Mouse (Mus musculus) layer of hippocampus, postnatal 14 days (tissue): ENCODE results near the gene Gm1553. TPM values are rescaled to one million over a fixed set of nuclear protein-coding genes. Genes with fewer than 3 reads are reported as not detected.

Experiments used
- DNase-seq, 2 experiments: peaks; one replicate each; pipeline ENCODE4 v3.0.0; 2021 to 2022; ENCODE audit warnings: low spot score in 2 of 2, mixed read lengths in 1 of 2
- long read RNA-seq, 2 experiments: library from polyadenylated mRNA; stranded (forward); transcript quantifications; one replicate each; pipeline ENCODE4 v2.0.0; 2021
- total RNA-seq, 2 experiments: library from RNA; stranded (reverse); gene quantifications; 2 replicates each; pipeline ENCODE4 v1.2.3; 2021

The Gm1553 gene
- total RNA-seq, result not detected
- long read RNA-seq, experiment 1, result 0 reads
- long read RNA-seq, experiment 2, result 0 reads

DNA sequence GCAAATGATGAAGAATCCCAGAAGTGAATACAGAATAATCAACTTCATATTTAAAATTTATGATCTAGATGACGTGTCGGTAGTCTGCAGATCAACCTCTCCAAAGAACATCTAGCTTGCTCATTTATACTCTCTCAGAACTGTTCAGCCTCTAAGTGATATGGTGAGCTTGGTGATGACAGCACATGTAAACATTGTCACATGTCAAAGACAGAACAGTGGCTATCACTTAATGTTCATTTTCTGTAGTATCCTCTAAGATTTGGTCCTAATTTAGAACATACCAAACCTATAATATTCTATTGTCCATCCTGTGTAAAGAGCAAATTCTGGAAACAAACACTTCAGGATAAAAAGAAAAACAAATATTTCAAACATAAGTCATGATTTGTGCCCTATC is at the start of gene Gm1553:
Gm1553 (minus strand) TSS at position 101 of the 400 bp plus-strand sequence.
- DNase-seq, result no peak

Other genes starting within 250 kb of the Gm1553 start
- under 1 TPM in 1 of 2 experiments, not detected in 1; 0.05 TPM for gene 4932415D10Rik, start 176.0 kb downstream of the Gm1553 start, total RNA-seq
- 1 to 10 TPM; 6.6 to 7.3 TPM for gene Gm4924, start 138.4 kb downstream of the Gm1553 start, total RNA-seq
- 10 to 100 TPM; 17.0 to 20.8 TPM for gene 1190007I07Rik, start 130.6 kb upstream of the Gm1553 start, total RNA-seq
- 10 to 100 TPM; 62.3 to 66.8 TPM for gene Tdg, start 137.2 kb upstream of the Gm1553 start, total RNA-seq
- 1 to 10 TPM; 6.8 to 7.2 TPM for gene Glt8d2, start 198.0 kb upstream of the Gm1553 start, total RNA-seq
- gene Hcfc2, start 203.5 kb upstream of the Gm1553 start, total RNA-seq, result 10 to 100 TPM; 35.5 to 36.2 TPM